Mouse (Mus musculus) midbrain, embryonic 14.5 days (tissue): ENCODE data around the gene Fiz1. TPM values are rescaled to one million over a fixed set of nuclear protein-coding genes. Genes with fewer than 3 reads are reported as not detected.

Experiments
- ATAC-seq: fragments of 200-750 bp; cut with Nextera tagmentation; 2 replicates; pipeline ENCODE4 v1.8.0; 2017; ENCODE audit warnings: moderate number of reproducible peaks, moderate library complexity; ENCODE audit not compliant: low FRiP score, low TSS enrichment
- DNase-seq: peaks from one replicate; pipeline ENCODE4 v3.0.0-alpha.2; 2015
- H3K27ac ChIP-seq: fragments of 300-500 bp; sonication (generic); replicated peaks from 2 replicates; pipeline ENCODE4 v1.5.1; 2014; ENCODE audit warnings: mild to moderate bottlenecking, low read depth, low read length, moderate library complexity
- H3K27me3 ChIP-seq: fragments of 300-500 bp; sonication (generic); 2 replicates; pipeline ENCODE4 v1.6.1; 2014; ENCODE audit warnings: low read length, control low read depth, mixed read lengths; ENCODE audit not compliant: control insufficient read depth, insufficient read depth
- H3K36me3 ChIP-seq: fragments of 300-500 bp; sonication (generic); 2 replicates; pipeline ENCODE4 v1.6.1; 2014; ENCODE audit warnings: low read length, control low read depth; ENCODE audit not compliant: control insufficient read depth, insufficient read depth
- H3K4me1 ChIP-seq: fragments of 300-500 bp; sonication (generic); 2 replicates; pipeline ENCODE4 v1.6.1; 2014; ENCODE audit warnings: mild to moderate bottlenecking, antibody characterized with exemption, low read length, control low read depth; ENCODE audit not compliant: control insufficient read depth, insufficient read depth
- H3K4me2 ChIP-seq: fragments of 300-500 bp; sonication (generic); 2 replicates; pipeline ENCODE4 v1.6.1; 2014; ENCODE audit warnings: mild to moderate bottlenecking, low read length, moderate library complexity
- H3K4me3 ChIP-seq: fragments of 300-500 bp; sonication (generic); replicated peaks from 2 replicates; pipeline ENCODE4 v1.5.1; 2014; ENCODE audit warnings: low read depth, low read length
- H3K9ac ChIP-seq: fragments of 300-500 bp; sonication (generic); replicated peaks from 2 replicates; pipeline ENCODE4 v1.6.1; 2014; ENCODE audit warnings: mild to moderate bottlenecking, low read length, moderate library complexity
- H3K9me3 ChIP-seq: fragments of 300-500 bp; sonication (generic); 2 replicates; pipeline ENCODE4 v1.6.1; 2016; ENCODE audit warnings: low read length, control low read depth, mixed read lengths; ENCODE audit not compliant: control insufficient read depth
- WGBS: fragments of 180-500 bp; shearing (Covaris S2); extraction: QIAGEN DNeasy Blood & Tissue Kit; methylation state at CpG from one replicate; pipeline ENCODE4 v1.1.7; 2014; 5-methylcytosine and 5-hydroxymethylcytosine counted together
- polyA plus RNA-seq: library from polyadenylated mRNA; unstranded; fragments of >200 nt; fragmentation: Nextera tagmentation; extraction: Ambion mirVana; gene quantifications from 2 replicates; pipeline ENCODE4 v1.2.1, GENCODE M21; 2014

The Fiz1 gene
- polyA plus RNA-seq, 1 experiment from 2014 or later, result 38.0 TPM

DNA sequence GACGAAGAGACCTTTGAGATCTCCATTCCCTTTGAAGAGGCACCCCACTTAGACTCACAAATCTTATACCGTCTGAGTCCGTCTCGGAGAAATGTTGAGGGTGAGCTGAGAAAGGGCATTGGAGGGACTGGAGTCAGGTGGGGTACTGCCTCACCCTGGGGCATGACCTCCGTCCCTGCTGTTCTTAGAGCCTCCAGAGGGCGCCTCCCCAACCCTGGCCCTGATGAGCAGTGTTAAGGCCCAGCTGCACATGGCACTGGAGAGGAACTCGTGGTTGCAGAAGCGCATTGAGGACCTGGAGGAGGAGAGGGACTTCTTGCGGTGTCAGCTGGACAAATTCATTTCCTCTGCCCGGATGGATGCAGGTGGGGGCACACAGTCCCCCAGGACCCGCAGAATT, 43.3 kb upstream of the Fiz1 start:
- ATAC-seq (no peak), DNase-seq (no peak)
- Histone ChIP-seq H3K4me3 (peak overlapping the region; percentile 61), H3K27ac (no peak overlapping the region), H3K4me1 (peaks cover 35% of the 10 kb centered on the region), H3K4me2 (peak overlapping the region; percentile 71), H3K36me3 (no peaks in the 10 kb centered on the region), H3K9ac (peak overlapping the region; percentile 75; the same call in 1 of the 2 replicates), H3K27me3 (peaks cover 47% of the 10 kb centered on the region), H3K9me3 (no peaks in the 10 kb centered on the region)
- WGBS, result 29% methylated on average over 11 of the region's 11 CpGs

DNA sequence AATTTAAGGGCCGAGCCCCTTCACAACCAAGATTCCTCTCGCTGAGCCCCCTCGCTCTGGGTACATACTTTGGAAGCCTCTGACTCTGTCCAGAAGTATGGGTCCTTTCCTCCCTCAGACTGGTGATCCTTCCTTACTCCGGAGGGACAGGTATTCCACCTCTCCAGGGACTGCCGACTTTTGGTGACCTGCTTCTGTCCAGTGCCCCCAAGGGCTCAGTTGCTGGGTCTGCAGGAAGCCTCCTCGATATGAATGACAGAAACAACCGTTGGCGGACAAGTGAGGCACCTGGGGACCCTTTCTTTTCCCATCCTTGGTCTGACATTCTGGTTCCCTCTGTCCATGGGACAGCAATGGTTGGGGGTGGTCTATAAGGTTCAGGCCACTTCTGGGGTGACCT, 42.9 kb upstream of the Fiz1 start:
- ATAC-seq (no peak), DNase-seq (no peak)
- peak overlapping the region; percentile 66 for H3K27ac ChIP-seq
- 38% methylated on average over 8 of the region's 8 CpGs for WGBS
- H3K4me1 ChIP-seq, result peaks cover 40% of the 10 kb centered on the region
- no peaks in the 10 kb centered on the region for H3K36me3 ChIP-seq
- peak overlapping the region; percentile 71 for H3K4me2 ChIP-seq
- peak overlapping the region; percentile 61 for H3K4me3 ChIP-seq
- peaks cover 51% of the 10 kb centered on the region for H3K27me3 ChIP-seq
- peak overlapping the region; percentile 75 for H3K9ac ChIP-seq
- H3K9me3 ChIP-seq, result no peaks in the 10 kb centered on the region

DNA sequence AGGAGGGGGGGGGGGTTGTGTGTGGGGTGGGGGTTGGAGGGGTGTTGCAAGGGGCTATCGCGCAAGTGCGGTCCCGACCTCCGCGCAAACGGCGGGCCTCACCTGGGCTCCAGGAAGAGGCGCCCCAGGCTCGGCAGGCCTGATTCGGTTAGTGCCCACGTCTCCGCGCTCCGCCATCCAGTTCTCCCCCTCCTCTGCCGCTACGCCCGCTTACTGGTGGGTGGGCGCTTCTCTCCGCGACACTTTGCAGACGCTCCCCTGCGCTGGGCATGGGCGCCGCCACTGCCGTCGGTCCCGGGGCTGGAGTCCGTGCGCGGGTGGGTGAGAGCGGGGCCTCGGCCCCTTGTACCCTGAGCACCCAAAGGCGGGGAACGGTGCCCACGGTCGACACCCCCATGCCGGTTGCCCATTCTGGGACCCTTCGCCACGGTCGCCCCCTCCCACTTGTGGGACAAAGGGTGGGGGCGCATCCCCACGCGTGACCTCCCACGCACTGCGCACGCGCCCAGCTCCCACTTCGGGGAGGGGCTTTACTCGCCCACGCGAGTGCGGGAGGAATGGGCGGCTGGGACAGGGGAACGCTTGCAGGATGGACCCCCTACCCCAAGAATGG, 42.3 kb upstream of the Fiz1 start:
- Histone ChIP-seq H3K4me1 (peaks cover 43% of the 10 kb centered on the region), H3K27me3 (peaks cover 51% of the 10 kb centered on the region), H3K36me3 (no peaks in the 10 kb centered on the region), H3K9ac (peak overlapping the region; percentile 75), H3K4me2 (peak overlapping the region; percentile 71), H3K27ac (peak overlapping the region; percentile 66), H3K4me3 (peak overlapping the region; percentile 61), H3K9me3 (no peaks in the 10 kb centered on the region)
- ATAC-seq, result no peak
- peak; percentile 79 for DNase-seq
- WGBS, result 1% methylated on average over 55 of the region's 55 CpGs

GRCm38 (mm10) chr7:5053456-5054179, 39.1 kb upstream of the Fiz1 start:
- Histone ChIP-seq H3K36me3 (no peaks in the 10 kb centered on the region), H3K4me2 (peak overlapping the region; percentile 73), H3K27me3 (peaks cover 51% of the 10 kb centered on the region), H3K4me3 (peak overlapping the region; percentile 77), H3K27ac (no peak overlapping the region), H3K4me1 (peaks cover 36% of the 10 kb centered on the region), H3K9ac (peak overlapping the region; percentile 92), H3K9me3 (no peaks in the 10 kb centered on the region)
- WGBS, result 6% methylated on average over 32 of the region's 32 CpGs
- DNase-seq (peak; percentile 54), ATAC-seq (no peak)

DNA sequence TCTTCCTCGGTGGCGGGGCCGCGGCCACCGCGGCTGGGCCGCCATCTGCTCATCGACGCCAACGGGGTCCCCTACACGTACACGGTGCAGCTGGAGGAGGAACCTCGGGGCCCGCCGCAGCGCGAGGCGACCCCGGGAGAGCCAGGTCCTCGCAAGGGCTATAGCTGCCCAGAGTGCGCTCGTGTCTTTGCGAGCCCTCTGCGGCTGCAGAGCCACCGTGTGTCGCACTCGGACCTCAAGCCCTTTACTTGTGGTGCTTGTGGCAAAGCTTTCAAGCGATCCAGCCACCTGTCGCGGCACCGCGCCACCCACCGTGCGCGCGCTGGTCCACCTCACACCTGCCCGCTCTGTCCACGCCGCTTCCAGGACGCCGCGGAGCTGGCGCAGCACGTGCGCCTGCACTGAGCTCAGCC, 38.4 kb upstream of the Fiz1 start:
- 3% methylated on average over 45 of the region's 45 CpGs for WGBS
- no peaks in the 10 kb centered on the region for H3K9me3 ChIP-seq
- no peak overlapping the region for H3K27ac ChIP-seq
- H3K27me3 ChIP-seq, result peaks cover 49% of the 10 kb centered on the region
- H3K4me3 ChIP-seq, result peak overlapping the region; percentile 77
- DNase-seq (peak; percentile 23), ATAC-seq (no peak)
- H3K4me1 ChIP-seq, result peaks cover 36% of the 10 kb centered on the region
- H3K9ac ChIP-seq, result peak overlapping the region; percentile 92
- H3K4me2 ChIP-seq, result peak overlapping the region; percentile 73
- H3K36me3 ChIP-seq, result no peaks in the 10 kb centered on the region

- Histone ChIP-seq H3K4me2 (peak overlapping the region; percentile 73), H3K4me3 (peak overlapping the region; percentile 77), H3K27me3 (peaks cover 44% of the 10 kb centered on the region), H3K27ac (no peak overlapping the region), H3K36me3 (no peaks in the 10 kb centered on the region), H3K9ac (peak overlapping the region; percentile 92), H3K4me1 (peaks cover 32% of the 10 kb centered on the region), H3K9me3 (no peaks in the 10 kb centered on the region)
- DNase-seq, result peak; percentile 37
- 3% methylated on average over 12 of the region's 12 CpGs for WGBS
- ATAC-seq, result no peak
These were observed 37.9 kb upstream of the Fiz1 start for GRCm38 (mm10) chr7:5052438-5052837.

DNA sequence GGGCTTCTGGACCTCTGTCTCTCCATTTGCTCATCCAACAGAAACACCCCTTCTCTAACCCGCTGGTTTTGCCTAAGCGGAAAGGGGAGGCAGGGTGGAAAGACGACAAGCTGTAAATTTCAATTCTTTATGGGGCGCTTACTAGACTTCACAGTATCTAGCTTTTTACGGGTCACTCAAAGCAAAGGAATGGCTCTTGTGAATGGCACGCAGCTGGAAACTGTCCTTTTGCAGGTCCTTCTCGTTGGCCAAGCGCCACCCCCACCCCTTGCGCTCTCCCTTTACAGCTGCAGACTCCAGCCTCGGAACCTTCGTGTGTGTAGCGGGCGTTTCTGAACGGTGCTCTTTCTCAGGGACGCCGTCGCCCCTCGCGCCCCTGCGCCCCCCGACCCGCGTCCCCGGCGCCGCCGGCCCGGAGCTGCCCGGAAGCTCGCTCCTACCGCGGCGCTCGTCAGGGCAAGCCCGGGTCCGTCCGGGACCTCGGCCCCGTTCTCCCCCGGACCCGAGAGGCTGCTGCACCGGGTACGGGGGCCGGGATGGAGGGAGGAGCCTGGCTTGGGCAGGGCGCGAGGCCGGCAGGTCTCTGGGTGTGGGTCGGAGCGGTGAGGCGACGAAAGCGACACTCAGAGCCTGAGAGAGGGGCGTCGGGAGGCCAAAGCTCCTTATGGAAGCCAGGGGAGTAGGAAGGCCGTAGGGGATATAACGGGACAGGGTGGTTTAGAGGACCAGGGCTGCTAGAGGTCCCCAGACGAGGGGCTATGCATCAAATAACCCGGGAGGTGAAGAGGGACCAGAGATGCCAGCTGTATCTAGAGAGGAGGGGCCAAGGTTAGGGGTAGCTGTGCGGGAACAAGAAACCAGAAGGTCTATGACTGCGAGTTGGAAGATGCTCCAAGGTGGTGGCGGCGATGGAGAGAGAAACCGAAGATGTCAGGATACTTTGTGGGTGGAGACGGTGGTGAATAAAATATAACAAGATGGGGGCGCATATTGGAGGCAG, 37.0 kb upstream of the Fiz1 start, which contains the start of gene Zfp580:
Gene Zfp580, plus strand, starts transcription at position 346 of the 1,000 bp plus-strand sequence.
- peaks cover 32% of the 10 kb centered on the region for H3K4me1 ChIP-seq
- ATAC-seq (peak; percentile 82), DNase-seq (peak; percentile 89)
- peak within 1 kb of the TSS; percentile 77 for H3K4me3 ChIP-seq
- peak within 1 kb of the TSS; percentile 87 for H3K27ac ChIP-seq
- peak within 1 kb of the TSS; percentile 92 for H3K9ac ChIP-seq
- H3K4me2 ChIP-seq, result peak within 1 kb of the TSS; percentile 73
- H3K36me3 ChIP-seq, result no peaks in the 10 kb centered on the region
- H3K9me3 ChIP-seq, result no peaks in the 10 kb centered on the region
- under 1% methylated on average over 65 of the region's 65 CpGs for WGBS
- peaks cover 38% of the 10 kb centered on the region for H3K27me3 ChIP-seq

GRCm38 (mm10) chr7:5047313-5047712, 32.8 kb upstream of the Fiz1 start:
- Histone ChIP-seq H3K36me3 (no peaks in the 10 kb centered on the region), H3K4me1 (peaks cover 11% of the 10 kb centered on the region), H3K4me3 (no peak overlapping the region), H3K9me3 (no peaks in the 10 kb centered on the region), H3K9ac (no peak overlapping the region), H3K27me3 (no peaks in the 10 kb centered on the region), H3K4me2 (no peak overlapping the region), H3K27ac (no peak overlapping the region)
- WGBS, result 37% methylated on average over 2 of the region's 2 CpGs
- DNase-seq, result peak; percentile 71
- ATAC-seq, result no peak
